Mouse (Mus musculus) kidney, adult 2 months (tissue): Measurements from ENCODE around the gene Pygm. TPM values are rescaled to one million over a fixed set of nuclear protein-coding genes. Genes with fewer than 3 reads are reported as not detected.

Source experiments
- DNase-seq: peaks from one replicate; pipeline ENCODE4 v3.0.0; 2021
- H3K27ac ChIP-seq: fragments of 200-500 bp; 2 replicates; pipeline ENCODE4 v1.5.1; 2012; ENCODE audit warnings: low read depth, low read length, control low read depth, inconsistent platforms; ENCODE audit not compliant: insufficient read depth
- H3K27me3 ChIP-seq: fragments of 200-500 bp; replicated peaks from 2 replicates; pipeline ENCODE4 v1.6.1; 2012; ENCODE audit warnings: mild to moderate bottlenecking, moderate library complexity, low read length, inconsistent platforms; ENCODE audit not compliant: control insufficient read depth, insufficient read depth
- H3K36me3 ChIP-seq: fragments of 200-500 bp; 2 replicates; pipeline ENCODE4 v1.6.1; 2012; ENCODE audit warnings: mild to moderate bottlenecking, moderate library complexity, low read length, inconsistent platforms; ENCODE audit not compliant: control insufficient read depth, insufficient read depth
- H3K4me1 ChIP-seq: fragments of 200-500 bp; 2 replicates; pipeline ENCODE4 v1.6.1; 2011; ENCODE audit warnings: low read length; ENCODE audit not compliant: control insufficient read depth, insufficient read depth
- H3K4me3 ChIP-seq: fragments of 200-500 bp; 2 replicates; pipeline ENCODE4 v1.5.1; 2011; ENCODE audit warnings: mild to moderate bottlenecking, low read depth, low read length, control low read depth; ENCODE audit not compliant: insufficient read depth
- CTCF ChIP-seq: fragments of 200-500 bp; conservative IDR thresholded peaks from 2 replicates; pipeline ENCODE4 v1.5.1; 2011; ENCODE audit warnings: low read depth, mild to moderate bottlenecking, control low read depth, low read length, moderate library complexity, mixed read lengths; ENCODE audit not compliant: insufficient read depth, insufficient read length
- POLR2A ChIP-seq: fragments of 200-500 bp; IDR thresholded peaks from one replicate; pipeline ENCODE4 v1.6.1; 2011; ENCODE audit warnings: low read depth, low read length, control low read depth
- WGBS: fragments of 180-500 bp; shearing (Covaris S2); methylation state at CpG from one replicate; pipeline ENCODE4 v1.1.7; 2018; 5-methylcytosine and 5-hydroxymethylcytosine counted together
- polyA plus RNA-seq: library from polyadenylated mRNA; depleted of rRNA; stranded (reverse); fragments of >200 nt; gene quantifications from 2 replicates; pipeline ENCODE4 v1.2.3, GENCODE M21; 2012

Gene Pygm
- polyA plus RNA-seq, 1 experiment: 47.1 TPM

GRCm38 (mm10) chr19:6346661-6347060 lies 37.5 kb upstream of the Pygm start:
- no peak for TF ChIP-seq CTCF
- WGBS: 81% methylated on average over 10 of the region's 10 CpGs
- Histone ChIP-seq H3K4me3 (no peak overlapping the region), H3K36me3 (no peaks in the 10 kb centered on the region), H3K4me1 (peaks cover 3% of the 10 kb centered on the region), H3K27me3 (no peaks in the 10 kb centered on the region), H3K27ac (no peak overlapping the region)
- DNase-seq: no peak

GRCm38 (mm10) chr19:6347615-6348014 lies 36.6 kb upstream of the Pygm start:
- 90% methylated on average over 4 of the region's 4 CpGs for WGBS
- H3K36me3 ChIP-seq: no peaks in the 10 kb centered on the region
- no peaks in the 10 kb centered on the region for H3K27me3 ChIP-seq
- no peaks in the 10 kb centered on the region for H3K4me1 ChIP-seq
- no peak overlapping the region for H3K27ac ChIP-seq
- no peak overlapping the region for H3K4me3 ChIP-seq
- TF ChIP-seq CTCF (no peak), POLR2A (no peak)
- DNase-seq: no peak

DNA sequence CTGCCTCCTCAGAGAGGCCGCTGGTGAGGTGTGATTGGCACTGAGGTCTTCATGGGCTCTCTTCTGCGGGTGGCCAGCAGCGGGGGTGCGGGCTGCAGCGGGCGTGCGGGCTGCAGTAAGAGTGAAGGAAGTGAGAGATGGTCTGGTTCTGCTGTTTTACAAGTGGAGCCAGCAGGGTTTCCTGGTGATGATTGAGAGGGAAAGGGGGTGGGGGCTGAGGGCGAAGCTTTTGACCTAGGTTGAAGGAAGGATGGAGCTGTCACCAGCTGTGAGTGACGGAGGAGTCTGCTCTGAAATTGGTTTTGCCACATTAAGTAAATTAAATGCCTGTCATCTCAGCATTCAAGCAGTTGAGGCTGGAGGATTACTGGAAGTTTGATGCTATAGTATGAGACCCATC lies 35.5 kb upstream of the Pygm start:
- H3K27me3 ChIP-seq: no peaks in the 10 kb centered on the region
- no peak for TF ChIP-seq POLR2A
- TF ChIP-seq CTCF: no peak
- peak overlapping the region; percentile 19; the same call in 1 of the 2 replicates for H3K27ac ChIP-seq
- H3K4me3 ChIP-seq: no peak overlapping the region
- DNase-seq: no peak
- H3K4me1 ChIP-seq: no peaks in the 10 kb centered on the region
- 70% methylated on average over 9 of the region's 9 CpGs for WGBS
- no peaks in the 10 kb centered on the region for H3K36me3 ChIP-seq

- Histone ChIP-seq H3K36me3 (no peaks in the 10 kb centered on the region), H3K4me1 (no peaks in the 10 kb centered on the region), H3K27ac (0 out of 2 replicates have a peak overlapping the region, but pooled peaks have one; percentile 19), H3K27me3 (no peaks in the 10 kb centered on the region), H3K4me3 (no peak overlapping the region)
- TF ChIP-seq CTCF: no peak
- TF ChIP-seq POLR2A: no peak
- WGBS: 46% methylated on average over 14 of the region's 14 CpGs
- peak; percentile 67 for DNase-seq
Measured at GRCm38 (mm10) chr19:6349215-6349983, 34.8 kb upstream of the Pygm start.

DNA sequence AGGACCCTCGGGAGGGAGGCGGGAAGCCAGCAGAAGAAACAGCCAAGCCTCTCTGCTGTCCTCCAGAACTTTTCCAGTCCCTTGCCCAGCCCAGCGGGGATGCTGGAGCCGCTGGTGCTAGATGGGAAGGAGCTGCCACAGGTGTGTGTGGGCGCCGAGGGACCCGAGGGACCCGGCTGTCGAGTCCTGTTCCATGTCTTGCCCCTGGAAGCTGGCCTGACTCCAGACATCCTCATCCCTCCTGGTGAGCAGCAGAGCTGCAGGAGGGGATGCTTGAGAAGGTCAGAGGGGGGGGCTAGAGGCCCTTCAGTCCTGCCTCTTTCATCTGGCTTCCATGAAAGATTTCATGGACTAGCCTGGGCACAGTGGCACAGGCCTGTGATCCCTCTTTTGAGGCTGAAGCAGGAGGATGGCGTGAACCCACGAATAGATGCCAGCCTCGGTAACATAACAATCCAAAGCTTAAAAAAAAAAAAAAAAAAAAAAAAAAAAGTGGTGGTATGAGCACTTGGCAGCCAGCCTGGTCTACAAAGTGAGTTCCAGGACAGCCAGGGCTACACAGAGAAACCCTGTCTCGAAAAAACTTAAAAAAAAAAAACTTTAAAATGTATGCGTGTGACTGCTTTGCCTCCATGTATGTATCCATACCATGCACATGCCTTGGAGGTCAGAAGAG lies 32.6 kb upstream of the Pygm start:
- TF ChIP-seq POLR2A (no peak), CTCF (no peak)
- WGBS: 54% methylated on average over 14 of the region's 14 CpGs
- no peak for DNase-seq

GRCm38 (mm10) chr19:6352107-6352505 lies 32.1 kb upstream of the Pygm start:
- TF ChIP-seq POLR2A (no peak), CTCF (no peak)
- Histone ChIP-seq H3K27me3 (no peaks in the 10 kb centered on the region), H3K4me3 (no peak overlapping the region), H3K36me3 (no peaks in the 10 kb centered on the region), H3K4me1 (no peaks in the 10 kb centered on the region), H3K27ac (no peak overlapping the region)
- WGBS: 85% methylated on average over 2 of the region's 2 CpGs
- no peak for DNase-seq

More for the DNA sequence above, 32.6 kb upstream of the Pygm start:
- Histone ChIP-seq H3K27me3 (no peaks in the 10 kb centered on the region), H3K4me1 (no peaks in the 10 kb centered on the region), H3K4me3 (no peak overlapping the region), H3K36me3 (no peaks in the 10 kb centered on the region), H3K27ac (no peak overlapping the region)

- 72% methylated on average over 7 of the region's 7 CpGs for WGBS
- TF ChIP-seq POLR2A: no peak
- no peak for TF ChIP-seq CTCF
- H3K36me3 ChIP-seq: no peaks in the 10 kb centered on the region
- H3K27me3 ChIP-seq: no peaks in the 10 kb centered on the region
- no peak for DNase-seq
- H3K4me3 ChIP-seq: no peak overlapping the region
- H3K27ac ChIP-seq: no peak overlapping the region
- no peaks in the 10 kb centered on the region for H3K4me1 ChIP-seq
Measured at GRCm38 (mm10) chr19:6354030-6354429, 30.2 kb upstream of the Pygm start.
